In the genomic region with DNA sequence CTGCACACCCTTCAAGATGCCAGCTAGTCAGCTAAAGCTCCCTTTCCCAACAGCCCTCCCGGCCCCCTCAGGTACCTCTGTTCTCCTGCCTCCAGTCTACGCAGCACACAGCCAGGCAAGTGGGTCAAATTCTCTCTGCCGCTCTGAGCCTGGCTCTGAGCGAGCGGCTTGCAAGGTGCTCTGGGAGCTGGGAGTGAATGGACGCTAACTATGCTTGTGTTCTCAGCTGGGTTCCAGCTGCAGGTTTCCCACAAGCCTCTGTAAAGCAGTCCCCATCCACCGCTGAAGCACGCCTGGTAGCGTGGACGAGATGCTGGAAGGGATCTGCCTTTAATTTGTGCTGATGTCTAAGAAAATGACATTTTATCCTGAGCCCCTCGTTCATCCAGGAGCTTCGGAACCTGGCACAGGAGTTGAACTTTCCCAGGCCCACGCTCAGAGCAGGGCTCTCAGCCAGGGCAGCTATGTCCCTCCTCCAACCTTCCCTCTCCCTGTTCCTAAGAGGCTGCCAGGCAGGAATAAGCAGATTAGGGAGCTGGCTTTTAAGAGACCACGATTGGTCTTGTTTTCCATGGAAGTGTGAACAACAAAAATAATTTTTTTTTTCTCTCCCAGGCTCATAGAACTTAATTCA, we compare ENCODE assay signal across 8 mouse cellular contexts. TPM values are rescaled to one million over a fixed set of nuclear protein-coding genes. Genes with fewer than 3 reads are reported as not detected.
DNase-seq lines count a peak whose midpoint lies in the region; ATAC-seq and TF ChIP-seq lines count a peak whose summit lies in the region.
"Had no signal": no experiment of that assay in that cellular context is flagged by ENCODE, and none has a peak within 500 bp of the region (broad histone marks: within the 10 kb centered on the region; RNA-seq: fewer than 3 reads in every experiment).

No protein-coding gene starts in this region.

- H3K9ac ChIP-seq in intestine, embryonic 15.5 days, result no peak overlapping the region
- H3K9ac ChIP-seq in intestine, postnatal 0 days (ENCODE audit: low read depth, low read length), result no peak overlapping the region
- H3K9ac ChIP-seq in forebrain, embryonic 15.5 days (replicated peaks), result peak overlapping the region; percentile 24; the same call in 1 of the 2 replicates
- H3K9ac ChIP-seq in hindbrain, embryonic 16.5 days (ENCODE audit: low read depth, low read length), result 0 out of 2 replicates have a peak overlapping the region, but pooled peaks have one; percentile 20

- H3K4me3 ChIP-seq in intestine, embryonic 15.5 days (replicated peaks), result no peak overlapping the region
- H3K4me3 ChIP-seq in intestine, postnatal 0 days (ENCODE audit: low read depth, low read length), result no peak overlapping the region
- H3K4me3 ChIP-seq in forebrain, embryonic 15.5 days, result no peak overlapping the region
- no peak overlapping the region for H3K4me3 ChIP-seq in hindbrain, embryonic 16.5 days (ENCODE audit: low read length)
- peak overlapping the region; percentile 6 for H3K4me3 ChIP-seq in olfactory bulb, adult 2 months (ENCODE audit: insufficient read depth, low read depth, low read length)
- no peak overlapping the region for H3K4me3 ChIP-seq in kidney, adult 2 months (ENCODE audit: insufficient read depth, low read depth, low read length)

- no peak for DNase-seq in B cell, adult 2 months
- no peak for DNase-seq in kidney, adult 2 months

- TF ChIP-seq POLR2A in olfactory bulb, adult 2 months (IDR thresholded peaks at IDR 0.05; ENCODE audit: insufficient read depth, low read depth, low read length), result no peak
- TF ChIP-seq POLR2A in kidney, adult 2 months (IDR thresholded peaks at IDR 0.05; ENCODE audit: low read depth, low read length), result no peak

- no peak overlapping the region for H3K27ac ChIP-seq in intestine, embryonic 15.5 days
- H3K27ac ChIP-seq in intestine, postnatal 0 days (ENCODE audit: low read depth, low read length), result no peak overlapping the region
- peak overlapping the region; percentile 52; the same call in 1 of the 2 replicates for H3K27ac ChIP-seq in forebrain, embryonic 15.5 days (replicated peaks)
- no peak overlapping the region; the same call in 1 of the 2 replicates for H3K27ac ChIP-seq in hindbrain, embryonic 16.5 days (ENCODE audit: low read depth, low read length)
- H3K27ac ChIP-seq in olfactory bulb, adult 2 months (ENCODE audit: insufficient read depth, low read depth, low read length), result no peak overlapping the region
- no peak overlapping the region for H3K27ac ChIP-seq in kidney, adult 2 months (ENCODE audit: insufficient read depth, low read depth, low read length)

- H3K4me1 ChIP-seq in intestine, embryonic 15.5 days (replicated peaks), result peaks cover 10% of the 10 kb centered on the region
- H3K4me1 ChIP-seq in intestine, postnatal 0 days (replicated peaks; ENCODE audit: control insufficient read depth, insufficient read depth, low read length), result no peaks in the 10 kb centered on the region
- peaks cover 63% of the 10 kb centered on the region for H3K4me1 ChIP-seq in forebrain, embryonic 15.5 days
- peaks cover 47% of the 10 kb centered on the region for H3K4me1 ChIP-seq in hindbrain, embryonic 16.5 days (ENCODE audit: control insufficient read depth, insufficient read depth, low read depth, low read length)
- H3K4me1 ChIP-seq in olfactory bulb, adult 2 months (ENCODE audit: control insufficient read depth, insufficient read depth, low read length), result peaks cover 64% of the 10 kb centered on the region
- H3K4me1 ChIP-seq in kidney, adult 2 months (ENCODE audit: control insufficient read depth, insufficient read depth, low read length), result no peaks in the 10 kb centered on the region

- no peaks in the 10 kb centered on the region for H3K9me3 ChIP-seq in intestine, embryonic 15.5 days
- H3K9me3 ChIP-seq in intestine, postnatal 0 days (ENCODE audit: control insufficient read depth), result no peaks in the 10 kb centered on the region
- no peaks in the 10 kb centered on the region for H3K9me3 ChIP-seq in forebrain, embryonic 15.5 days
- no peaks in the 10 kb centered on the region for H3K9me3 ChIP-seq in hindbrain, embryonic 16.5 days (ENCODE audit: control insufficient read depth, low read length)

- TF ChIP-seq CTCF in intestine, postnatal 0 days (IDR thresholded peaks at IDR 0.05; ENCODE audit: low read depth), result no peak
- TF ChIP-seq CTCF in olfactory bulb, adult 2 months (IDR thresholded peaks at IDR 0.05; ENCODE audit: insufficient read depth, low read depth, low read length), result no peak
- no peak for TF ChIP-seq CTCF in kidney, adult 2 months (conservative IDR thresholded peaks at IDR 0.05; ENCODE audit: insufficient read depth, insufficient read length, low read depth, low read length)

- WGBS in intestine, embryonic 15.5 days, result 49% methylated on average over 14 of the region's 14 CpGs
- WGBS in intestine, postnatal 0 days, result 62% methylated on average over 14 of the region's 14 CpGs
- 28% methylated on average over 14 of the region's 14 CpGs for WGBS in forebrain, embryonic 15.5 days
- WGBS in hindbrain, embryonic 16.5 days, result 30% methylated on average over 14 of the region's 14 CpGs
- WGBS in olfactory bulb, adult 2 months, result 33% methylated on average over 14 of the region's 14 CpGs
- WGBS in kidney, adult 2 months, result 72% methylated on average over 14 of the region's 14 CpGs

- H3K27me3 ChIP-seq in intestine, embryonic 15.5 days (replicated peaks), result peaks cover 18% of the 10 kb centered on the region
- H3K27me3 ChIP-seq in intestine, postnatal 0 days (replicated peaks; ENCODE audit: control insufficient read depth, insufficient read depth, low read length), result peaks cover 24% of the 10 kb centered on the region
- no peaks in the 10 kb centered on the region for H3K27me3 ChIP-seq in forebrain, embryonic 15.5 days
- peaks cover 2% of the 10 kb centered on the region; the same call in 1 of the 2 replicates for H3K27me3 ChIP-seq in hindbrain, embryonic 16.5 days (replicated peaks; ENCODE audit: control insufficient read depth, insufficient read depth, low read length)
- no peaks in the 10 kb centered on the region for H3K27me3 ChIP-seq in kidney, adult 2 months (replicated peaks; ENCODE audit: control insufficient read depth, insufficient read depth, low read length)

- ATAC-seq in intestine, embryonic 15.5 days, result 0 out of 2 replicates have a peak, but pooled peaks have one; percentile 17
- no peak for ATAC-seq in intestine, postnatal 0 days
- no peak for ATAC-seq in forebrain, embryonic 15.5 days (replicated peaks)
- ATAC-seq in hindbrain, embryonic 16.5 days, result no peak
- ATAC-seq: inflammation-experienced regulatory T-cells, adult 6 months had no signal

- H3K4me2 ChIP-seq in intestine, embryonic 15.5 days (replicated peaks), result no peak overlapping the region
- H3K4me2 ChIP-seq in intestine, postnatal 0 days (replicated peaks; ENCODE audit: low read depth), result no peak overlapping the region
- H3K4me2 ChIP-seq in forebrain, embryonic 15.5 days (replicated peaks), result 0 out of 2 replicates have a peak overlapping the region, but pooled peaks have one; percentile 8
- H3K4me2 ChIP-seq in hindbrain, embryonic 16.5 days (ENCODE audit: low read length), result peak overlapping the region; percentile 24

- H3K36me3 ChIP-seq in intestine, embryonic 15.5 days, result no peaks in the 10 kb centered on the region
- H3K36me3 ChIP-seq in intestine, postnatal 0 days (ENCODE audit: control insufficient read depth, insufficient read depth), result no peaks in the 10 kb centered on the region
- H3K36me3 ChIP-seq in forebrain, embryonic 15.5 days, result no peaks in the 10 kb centered on the region
- no peaks in the 10 kb centered on the region for H3K36me3 ChIP-seq in hindbrain, embryonic 16.5 days (ENCODE audit: control insufficient read depth, insufficient read depth, low read length)
- H3K36me3 ChIP-seq in kidney, adult 2 months (ENCODE audit: control insufficient read depth, insufficient read depth, low read length), result no peaks in the 10 kb centered on the region

RNA-seq across cellular contexts. Expression of a gene that starts 5.1 kb away (rescaled TPM):
- polyA plus RNA-seq in intestine, embryonic 15.5 days (2015; fragmentation: Nextera tagmentation; extraction: Ambion mirVana), result 2.2 and 2.3 TPM in 2 replicates
- 0.70 and 0.82 TPM in 2 replicates for polyA plus RNA-seq in intestine, postnatal 0 days (2015; fragmentation: Nextera tagmentation; extraction: Ambion mirVana)
- polyA plus RNA-seq in forebrain, embryonic 15.5 days (2015; fragmentation: Nextera tagmentation; extraction: Ambion mirVana), result 11.3 and 12.5 TPM in 2 replicates
- polyA plus RNA-seq in hindbrain, embryonic 16.5 days (2015; fragmentation: Nextera tagmentation; extraction: Ambion mirVana), result 8.6 and 12.3 TPM in 2 replicates
- not detected in 2 replicates for polyA plus RNA-seq in olfactory bulb, adult 2 months (2012; ENCODE audit: insufficient read depth, insufficient read length, low replicate concordance, missing spikeins)
- 1.6 and 2.2 TPM in 2 replicates for polyA plus RNA-seq in kidney, adult 2 months (2012; rRNA removed)
- polyA plus RNA-seq: inflammation-experienced regulatory T-cells, adult 6 months had no signal

Comparison
In these comparisons a context has a peak if more than half of its experiments do, and no peak if none do; other contexts are left out.
1. H3K4me2 ChIP-seq: peak in forebrain, embryonic 15.5 days (single experiment) and hindbrain, embryonic 16.5 days (single experiment); none in intestine, embryonic 15.5 days (single experiment) and intestine, postnatal 0 days (single experiment).
2. H3K9ac ChIP-seq: peak in forebrain, embryonic 15.5 days (single experiment) and hindbrain, embryonic 16.5 days (single experiment); none in intestine, embryonic 15.5 days (single experiment) and intestine, postnatal 0 days (single experiment).